Mouse (Mus musculus) kidney, adult 9 months (tissue): Measurements from ENCODE around the gene Anp32b.

Source experiments
- DNase-seq: peaks from one replicate; pipeline ENCODE4 v3.0.0; 2022

The Anp32b gene

DNA sequence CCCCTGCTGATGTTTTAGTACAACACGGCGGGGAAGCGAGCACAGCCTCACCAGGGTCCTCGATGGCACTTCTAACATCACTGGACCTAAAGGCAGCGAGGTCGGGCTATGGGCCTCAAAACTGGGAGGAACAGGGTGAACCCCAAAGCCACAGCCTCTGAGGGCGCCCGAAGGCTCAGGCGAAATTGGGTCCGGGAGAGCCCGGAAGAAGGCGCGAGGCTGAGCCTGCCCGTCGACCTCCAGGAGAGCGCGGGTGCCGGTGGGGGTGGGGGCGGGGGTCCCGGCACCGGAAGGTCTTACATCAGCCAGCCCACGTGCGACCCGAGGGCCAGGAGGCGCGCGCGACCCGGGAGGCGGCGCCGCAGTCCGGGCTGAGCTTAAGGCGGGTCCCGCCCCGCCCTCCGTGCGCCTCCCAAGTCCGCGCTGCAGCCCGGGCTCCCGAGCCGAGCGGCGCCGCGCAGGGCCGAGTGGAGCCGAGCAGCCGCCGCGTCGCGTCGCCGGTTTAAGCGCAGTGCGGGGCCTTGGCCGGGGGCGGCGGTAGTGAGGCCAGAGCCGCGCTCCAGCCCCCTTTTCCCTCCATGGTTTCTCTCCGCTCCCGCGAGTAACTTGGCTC, at the start of gene Anp32b:
TSS of gene Anp32b (plus strand) at position 384 of the 613 bp plus-strand sequence.
- peak; percentile 91 for DNase-seq

DNA sequence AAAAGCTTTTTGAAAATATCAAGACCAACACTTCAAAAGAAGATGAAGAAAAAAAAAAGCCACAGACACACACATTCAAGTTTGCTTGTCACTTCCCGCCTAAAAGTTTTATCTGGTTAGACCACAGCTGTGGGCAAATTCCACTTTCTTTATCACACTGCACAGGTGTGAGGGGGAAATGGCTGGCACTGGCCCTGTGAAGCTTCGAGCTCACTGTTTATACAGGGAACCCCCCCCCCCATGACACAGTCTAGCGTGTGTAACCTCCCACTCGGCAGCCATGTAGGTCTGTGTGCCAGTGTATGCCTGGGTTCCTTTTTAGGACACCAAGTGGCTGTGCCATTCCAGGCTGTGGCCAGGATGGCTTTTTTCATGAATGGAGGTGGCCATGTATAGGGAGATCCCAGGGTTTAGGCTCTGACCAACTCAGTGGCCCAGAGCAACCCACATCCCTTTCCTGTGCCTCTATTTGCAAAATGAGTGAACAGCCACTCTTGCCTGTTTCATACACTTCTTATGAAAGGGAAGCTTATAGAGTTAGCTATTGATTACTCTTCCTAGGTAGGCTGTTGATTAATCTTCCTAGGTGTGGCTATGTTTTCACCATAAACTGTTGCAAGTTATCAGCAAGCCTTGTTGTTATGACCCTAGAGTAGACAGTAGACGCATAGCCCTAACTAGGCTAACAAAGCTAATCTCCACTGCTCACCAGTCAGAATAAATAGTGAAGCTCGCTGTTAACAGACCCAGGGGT, 46.5 kb upstream of the Anp32b start:
- no peak for DNase-seq

DNA sequence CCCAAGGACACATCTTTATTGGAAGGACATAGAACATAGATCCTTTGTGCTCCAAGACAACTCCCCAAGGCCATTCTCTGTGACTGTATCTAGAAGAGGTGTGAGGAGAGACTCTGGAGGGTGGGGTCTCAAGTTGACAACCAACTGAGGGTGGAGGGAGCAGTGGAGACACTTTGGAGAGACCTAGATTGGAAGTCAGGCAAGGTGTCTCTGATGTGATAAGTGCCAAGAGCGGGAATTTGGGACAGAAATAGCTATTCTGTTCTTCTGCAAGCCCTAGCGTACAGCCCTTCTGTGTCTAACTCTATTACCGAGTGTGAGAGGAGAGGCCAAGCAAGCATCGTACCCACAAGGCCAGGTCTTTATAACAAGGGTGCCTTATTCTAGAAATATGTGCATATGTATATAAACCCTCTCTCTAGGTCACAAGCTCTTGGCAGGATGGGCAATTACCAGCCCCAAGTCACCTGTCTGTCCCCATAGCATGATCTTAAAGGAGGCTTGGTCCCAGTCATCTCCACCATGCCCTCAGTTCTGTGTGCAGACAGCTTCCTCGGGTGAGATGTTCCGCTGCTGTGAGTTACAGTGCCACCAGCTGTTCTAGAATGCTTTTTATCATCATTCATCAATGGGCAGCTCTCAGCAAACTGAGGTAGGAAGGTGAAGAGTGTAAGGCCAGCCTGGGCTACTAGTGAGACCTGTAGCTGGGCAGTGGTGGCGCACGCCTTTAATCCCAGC, 43.6 kb upstream of the Anp32b start:
- no peak for DNase-seq

DNA sequence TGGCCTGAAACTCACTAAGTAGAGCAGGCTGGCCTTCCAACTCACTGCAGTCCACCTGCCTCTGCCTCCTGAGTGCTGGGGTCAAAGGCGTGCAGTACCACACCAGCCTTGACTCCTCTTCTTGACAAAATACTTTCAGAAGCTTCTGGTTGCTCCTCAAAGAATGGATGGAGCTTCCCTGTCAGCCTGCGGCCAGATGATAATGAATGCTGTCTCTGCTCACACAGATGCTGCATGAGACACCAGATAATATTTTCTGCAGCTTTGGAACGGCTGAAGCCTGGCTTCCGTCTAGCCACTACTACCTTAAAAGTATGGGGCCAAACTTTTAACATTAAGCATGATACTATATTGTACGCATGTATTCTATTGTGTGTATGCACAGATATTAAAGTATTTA, 40.0 kb upstream of the Anp32b start:
- DNase-seq: no peak

DNA sequence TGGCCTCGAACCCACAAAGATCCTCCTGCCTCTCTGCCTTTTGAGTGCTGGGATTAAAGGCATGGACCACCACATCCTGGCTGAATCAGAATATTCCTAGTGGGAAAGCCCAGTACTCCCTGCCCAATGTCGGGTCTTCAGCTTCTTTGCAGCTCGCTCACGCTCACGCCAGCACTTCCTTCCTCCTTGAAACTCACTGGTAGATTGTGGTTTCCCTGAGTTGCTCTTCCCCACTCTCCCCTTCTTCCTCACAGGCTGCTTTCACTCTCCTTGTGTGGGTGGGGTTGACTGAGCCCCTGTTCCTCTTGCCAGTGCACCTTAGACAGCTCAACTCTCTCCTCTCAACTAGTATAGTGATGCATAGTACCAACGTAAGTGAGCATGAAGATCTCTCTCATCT, 39.2 kb upstream of the Anp32b start:
- no peak for DNase-seq

DNA sequence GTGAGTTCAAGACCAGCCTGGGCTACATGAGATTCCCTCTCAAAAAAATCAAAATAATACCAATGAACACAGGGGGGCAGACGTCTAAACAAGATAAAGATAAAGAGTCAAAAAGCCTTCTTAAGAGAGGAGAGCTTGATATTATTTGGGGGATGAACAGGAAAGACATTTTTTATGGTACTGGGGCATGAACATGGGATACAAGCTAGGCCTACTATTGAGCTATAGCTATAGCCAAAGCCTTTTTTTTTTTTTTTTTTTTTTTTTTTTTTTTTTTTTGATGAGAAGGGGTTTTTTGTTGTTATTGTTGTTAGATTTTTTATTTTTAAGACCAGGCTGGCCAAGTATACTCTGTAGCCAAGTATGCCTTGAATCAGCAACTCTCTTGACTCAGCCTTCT, 38.6 kb upstream of the Anp32b start:
- no peak for DNase-seq

DNA sequence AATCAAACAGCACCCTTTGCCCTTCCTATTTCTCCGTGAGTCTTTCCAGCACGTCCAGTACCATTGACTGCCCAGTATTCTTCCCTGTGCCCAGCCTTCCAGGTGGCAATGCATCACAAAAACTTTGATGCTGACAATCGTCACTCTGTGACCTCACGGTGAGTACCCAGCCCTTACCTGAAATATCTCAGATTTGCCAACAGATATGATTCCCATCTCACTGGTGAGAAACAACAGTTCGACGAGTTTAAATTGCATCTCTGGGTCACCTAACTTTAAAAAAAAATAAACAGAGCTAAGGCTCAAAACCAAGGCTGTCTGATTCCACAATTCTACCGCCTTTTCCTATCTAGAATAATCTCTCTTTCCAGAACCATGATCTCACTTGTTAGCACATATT, 37.3 kb upstream of the Anp32b start, which contains the start of gene Hemgn:
TSS of gene Hemgn (minus strand) at position 101 of the 400 bp plus-strand sequence.
- no peak for DNase-seq

DNA sequence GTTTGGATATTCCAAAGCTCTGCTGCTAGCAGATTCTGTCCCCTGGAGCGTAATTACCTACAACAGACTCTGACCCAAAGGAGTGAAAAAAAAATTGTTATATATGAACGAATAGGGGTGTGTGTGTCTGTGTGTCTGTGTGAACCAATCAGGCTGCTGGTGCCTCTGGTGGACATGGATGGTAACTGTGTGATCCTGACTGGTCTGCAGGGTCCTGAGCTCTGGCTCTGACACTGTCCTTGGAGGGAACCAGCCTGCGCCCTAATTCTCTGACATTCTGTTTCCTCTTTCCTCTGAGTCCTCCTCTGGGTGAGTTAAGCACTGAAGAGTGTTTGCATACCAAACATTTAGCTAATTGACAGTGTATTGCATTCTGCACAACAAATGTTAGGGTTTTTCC, 33.2 kb upstream of the Anp32b start:
- peak; percentile 30 for DNase-seq

DNA sequence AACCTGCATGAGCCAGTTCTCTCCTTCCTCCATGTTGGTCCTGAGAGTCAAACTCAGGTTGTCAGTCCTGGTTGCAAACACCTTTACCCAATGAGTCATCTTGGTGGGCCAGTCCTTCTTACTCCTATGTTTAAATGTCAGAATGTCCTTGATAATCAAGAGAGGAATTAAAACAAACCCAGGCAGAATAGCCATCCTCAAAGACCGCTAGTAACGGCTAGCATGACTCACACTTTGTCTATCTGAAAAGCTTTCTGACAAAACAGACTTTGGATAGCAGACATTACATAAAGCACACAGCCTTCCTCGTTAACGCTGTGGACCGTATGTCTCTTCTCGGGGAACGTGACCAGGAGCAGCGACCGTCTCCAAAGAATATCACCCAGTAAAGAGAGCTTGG, 31.9 kb upstream of the Anp32b start:
- DNase-seq: no peak

DNA sequence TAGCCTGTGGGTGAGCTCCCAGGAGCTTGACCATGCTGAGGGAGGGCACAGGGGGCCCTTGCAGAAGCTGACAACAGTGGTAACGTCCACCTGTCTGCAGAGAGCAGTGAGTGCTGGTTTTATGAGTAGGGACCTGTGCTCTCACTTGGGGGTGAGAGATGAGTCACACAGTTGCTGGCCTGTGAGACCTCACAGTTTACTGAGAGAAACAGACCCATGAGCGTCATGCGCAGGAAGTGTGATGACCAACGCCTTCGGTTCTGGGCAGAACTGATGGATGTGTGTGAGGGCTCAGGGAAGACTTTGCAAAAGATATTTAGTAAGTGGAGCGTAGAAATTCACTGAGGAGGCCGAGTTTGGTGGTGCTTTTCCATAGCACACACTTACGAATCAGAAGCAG, 28.1 kb upstream of the Anp32b start:
- no peak for DNase-seq

DNA sequence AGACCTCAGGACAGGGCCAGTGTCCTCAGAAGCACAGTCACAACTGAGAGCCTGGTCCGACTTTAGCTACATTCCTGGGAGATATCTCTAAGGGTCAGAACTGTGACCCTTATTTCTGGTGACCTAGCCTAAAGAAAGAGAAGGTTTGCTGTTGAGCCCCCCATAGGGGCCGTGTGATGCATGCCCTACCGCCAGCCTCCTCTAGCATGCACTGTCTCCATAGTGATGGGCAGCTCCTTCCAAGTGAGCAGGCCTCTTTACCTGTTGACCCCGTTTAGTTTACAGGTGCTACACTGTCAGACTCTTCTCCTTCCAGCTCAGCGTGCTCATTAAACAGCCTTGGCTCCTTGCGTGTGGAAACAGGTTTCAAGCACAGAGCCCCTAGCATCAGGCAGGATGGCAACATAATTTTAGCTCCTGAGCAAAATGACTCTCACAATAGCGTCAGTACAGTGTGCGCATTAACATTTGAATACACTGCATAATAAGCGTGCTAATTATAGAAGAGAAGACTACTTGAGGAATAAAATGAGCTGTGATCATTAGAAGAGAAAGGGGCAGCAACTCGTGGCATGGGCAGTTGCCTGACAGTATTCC, 21.7 kb upstream of the Anp32b start:
- DNase-seq: no peak

DNA sequence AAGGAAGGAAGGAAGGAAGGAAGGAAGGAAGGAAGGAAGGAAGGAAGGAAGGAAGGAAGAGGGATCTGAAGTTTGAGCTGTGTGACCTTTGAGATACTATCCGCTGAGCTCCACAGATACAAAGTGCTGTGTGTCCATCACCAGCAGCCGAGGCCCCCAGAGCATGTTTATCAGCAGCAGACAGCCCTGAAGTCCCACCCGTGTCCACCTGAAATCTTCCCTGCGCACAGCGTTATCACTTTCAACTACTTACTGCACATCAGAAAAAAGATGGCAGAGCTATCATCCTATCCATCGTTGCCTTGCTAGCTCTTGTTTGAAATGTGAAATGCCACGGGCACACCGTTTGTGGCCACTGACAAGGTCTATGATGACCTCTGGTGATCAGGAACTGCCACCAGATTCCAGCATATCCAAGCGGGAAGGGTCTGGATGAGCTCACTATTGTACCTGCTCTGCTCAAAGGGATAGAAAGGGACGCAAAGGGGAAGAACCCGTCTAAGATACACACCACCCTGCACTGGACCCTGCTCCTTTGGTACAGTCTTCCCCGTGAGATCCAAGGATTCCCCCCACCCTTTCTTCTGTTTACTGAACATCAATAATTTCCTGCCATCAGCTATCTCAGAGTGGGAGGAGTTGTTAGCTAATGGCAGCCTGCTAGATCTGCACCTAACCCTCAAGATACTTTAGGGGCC, 18.2 kb upstream of the Anp32b start:
- no peak for DNase-seq

DNA sequence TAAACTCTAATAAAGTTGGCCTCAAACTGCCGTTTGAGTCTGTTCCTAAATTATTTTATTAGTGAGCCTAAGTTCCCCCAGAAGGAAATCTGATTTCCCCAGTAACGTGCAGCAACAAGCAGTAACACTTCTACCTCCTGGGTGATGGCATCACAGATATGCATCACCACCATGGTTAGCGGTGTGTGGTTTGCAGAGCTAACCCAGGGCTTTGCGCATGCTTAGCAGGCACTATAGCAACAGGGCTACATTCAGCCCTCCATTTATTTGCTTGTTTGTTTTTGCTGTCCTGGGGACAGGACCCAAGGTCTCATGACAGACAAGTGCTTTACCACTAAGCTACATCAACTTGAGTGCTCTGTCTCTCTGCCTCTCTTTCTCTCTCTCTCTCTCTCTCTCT, 8.2 kb upstream of the Anp32b start:
- no peak for DNase-seq

DNA sequence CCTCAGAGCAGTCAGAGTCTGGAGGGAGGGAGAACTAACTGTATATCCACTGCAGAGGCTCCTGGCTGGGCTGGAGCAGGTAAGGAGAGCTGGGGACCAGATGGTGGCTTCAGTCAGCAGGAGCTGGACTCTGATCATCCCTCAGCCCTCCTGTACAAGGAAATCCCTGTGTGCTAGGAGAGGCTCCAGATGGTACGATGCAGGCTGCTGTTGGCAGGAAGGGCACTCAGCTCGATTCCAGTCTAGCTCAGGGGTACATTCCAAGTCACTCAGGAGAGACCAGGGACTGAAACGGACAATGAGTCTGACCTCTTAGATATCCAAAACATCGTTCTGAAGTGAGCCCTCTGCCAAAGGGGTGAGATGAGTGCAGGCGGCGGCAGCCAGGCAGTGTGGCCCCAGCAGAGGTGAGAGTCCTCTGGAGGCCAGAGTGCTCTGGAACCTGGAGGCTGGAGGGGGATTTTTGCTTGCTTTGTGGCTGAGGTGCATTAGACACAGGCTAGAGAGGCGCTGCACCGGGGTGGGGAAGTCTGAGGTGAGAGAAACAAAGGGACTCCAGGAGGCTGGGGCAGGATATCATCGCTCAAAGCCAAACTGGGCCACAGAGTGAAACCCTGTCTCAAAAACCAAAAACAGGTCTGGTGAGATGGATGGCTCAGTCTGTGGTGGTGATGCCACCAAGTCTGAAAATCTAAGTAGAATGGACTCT, 5.3 kb upstream of the Anp32b start:
- DNase-seq: no peak

DNA sequence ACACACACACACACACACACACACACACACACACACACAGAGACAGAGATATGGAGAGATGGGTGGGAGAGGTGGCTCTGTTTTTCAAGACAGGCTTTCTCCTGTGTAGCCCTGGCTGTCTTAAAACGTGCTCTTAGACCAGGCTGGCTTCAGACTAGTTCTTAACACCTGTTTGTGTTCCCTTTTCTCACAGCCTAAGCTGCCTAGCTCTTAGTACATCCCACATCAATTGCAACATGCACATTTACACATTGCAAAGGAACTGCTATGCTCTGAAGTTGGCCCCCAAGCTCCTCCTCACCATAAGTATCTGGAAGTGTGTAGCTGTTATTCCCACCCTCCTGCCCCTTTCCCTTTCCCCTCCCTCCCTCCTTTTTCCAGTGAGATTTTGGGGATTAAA, 3.2 kb upstream of the Anp32b start:
- DNase-seq: no peak

DNA sequence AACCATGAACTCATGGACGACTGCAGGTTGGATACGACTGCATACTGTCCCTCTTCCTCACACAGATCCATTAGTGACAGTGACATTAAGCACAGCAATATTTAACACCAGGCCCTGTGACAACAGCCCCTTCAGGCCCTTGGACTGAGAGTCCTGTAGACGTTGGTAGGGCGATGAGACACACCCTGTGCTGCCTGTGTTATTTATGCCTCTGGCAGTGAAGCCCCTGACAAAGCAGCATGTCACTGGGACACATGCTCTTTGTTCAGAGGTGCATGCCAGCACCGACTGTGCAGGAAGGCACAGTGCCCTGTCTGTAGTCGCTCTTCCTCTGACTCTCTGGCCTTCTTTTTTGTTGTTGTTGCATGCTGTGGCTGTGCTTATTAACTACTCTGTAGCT, 1.8 kb upstream of the Anp32b start:
- DNase-seq: no peak

DNA sequence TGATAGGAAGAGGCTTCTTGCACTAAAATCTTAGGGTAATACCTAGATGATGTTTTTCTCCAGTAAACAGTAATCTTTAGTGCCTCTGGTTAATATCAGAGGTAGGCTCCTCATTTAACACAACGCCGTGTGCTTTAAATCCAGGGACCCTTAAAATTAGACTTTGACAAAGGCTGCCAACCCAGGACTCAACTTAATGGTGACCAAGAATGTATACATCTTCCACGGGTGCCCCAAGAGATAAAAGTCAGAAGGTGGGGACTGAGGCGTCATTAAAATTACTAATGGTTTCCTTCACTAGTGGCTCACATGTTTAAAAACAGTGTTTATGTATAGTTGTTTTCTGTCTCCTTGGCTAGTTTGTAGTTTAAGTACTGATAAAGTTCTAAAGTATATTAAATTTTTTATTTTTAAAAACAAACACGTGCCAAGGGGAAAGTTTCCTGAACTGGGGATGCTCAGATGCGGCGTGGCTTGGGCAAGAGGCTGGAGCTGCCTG, 633 bp upstream of the Anp32b start:
- no peak for DNase-seq

DNA sequence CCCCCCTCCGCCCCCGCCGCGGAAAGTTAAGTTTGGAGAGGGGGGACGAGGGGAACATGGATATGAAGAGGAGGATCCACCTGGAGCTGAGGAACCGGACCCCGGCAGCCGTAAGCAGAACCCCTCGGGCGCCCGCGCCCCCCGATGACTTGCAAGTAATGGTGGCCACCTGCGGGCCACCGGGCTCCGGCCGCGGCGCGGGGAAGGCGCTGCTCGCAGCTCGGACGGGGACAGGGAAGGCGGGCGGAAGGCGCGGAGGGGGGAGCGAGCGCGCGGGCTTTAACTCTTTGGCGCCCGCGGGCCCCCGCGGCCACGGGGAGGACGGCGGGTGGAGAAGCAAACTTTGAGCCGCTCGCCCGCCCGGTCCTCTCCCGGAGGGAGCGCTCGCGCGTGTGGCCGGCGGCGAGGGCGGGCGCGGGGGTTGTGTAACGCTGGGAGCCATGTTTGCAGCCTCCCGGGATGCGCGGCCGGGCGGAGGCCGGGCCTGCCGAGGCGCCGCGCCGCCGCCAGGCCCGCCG, 597 bp downstream of the Anp32b start:
- peak; percentile 72 for DNase-seq

DNA sequence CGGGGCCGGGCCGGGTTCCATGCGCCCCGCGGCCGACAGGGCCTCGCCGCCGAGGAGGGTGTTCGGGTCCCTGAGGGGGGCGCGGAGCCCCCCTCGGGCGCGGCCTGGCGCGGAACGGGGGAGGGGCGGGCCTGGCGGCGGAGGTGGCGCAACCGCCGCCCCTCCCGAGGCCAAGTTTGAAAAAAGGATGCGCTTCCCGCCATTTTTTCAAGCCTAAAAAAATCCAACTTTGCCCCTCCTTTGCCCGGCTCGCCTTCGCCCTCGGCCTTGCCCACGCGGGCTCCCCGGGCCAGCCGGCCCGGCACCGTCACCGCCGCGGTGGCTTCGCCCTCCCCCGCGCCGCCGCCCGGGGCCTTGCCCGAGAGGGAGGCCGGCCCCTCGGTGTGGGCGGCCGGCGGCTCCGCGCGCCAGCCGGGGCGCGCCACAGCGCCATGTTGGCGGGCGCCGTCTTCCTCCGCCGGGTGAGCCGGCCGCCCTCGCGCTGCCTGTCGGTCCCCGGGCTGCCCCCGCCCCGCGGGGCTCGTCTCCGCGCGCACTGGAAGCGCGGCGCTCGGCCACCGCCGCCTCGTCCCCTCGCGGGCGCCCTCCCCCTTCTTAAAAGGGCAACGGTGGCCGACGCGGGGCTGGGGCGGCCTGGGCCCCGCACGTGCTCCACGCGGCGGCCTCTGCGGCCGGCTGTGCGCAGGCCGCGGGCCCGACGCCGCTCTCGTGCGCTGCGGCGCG, 1.2 kb downstream of the Anp32b start:
- DNase-seq: peak; percentile 73

DNA sequence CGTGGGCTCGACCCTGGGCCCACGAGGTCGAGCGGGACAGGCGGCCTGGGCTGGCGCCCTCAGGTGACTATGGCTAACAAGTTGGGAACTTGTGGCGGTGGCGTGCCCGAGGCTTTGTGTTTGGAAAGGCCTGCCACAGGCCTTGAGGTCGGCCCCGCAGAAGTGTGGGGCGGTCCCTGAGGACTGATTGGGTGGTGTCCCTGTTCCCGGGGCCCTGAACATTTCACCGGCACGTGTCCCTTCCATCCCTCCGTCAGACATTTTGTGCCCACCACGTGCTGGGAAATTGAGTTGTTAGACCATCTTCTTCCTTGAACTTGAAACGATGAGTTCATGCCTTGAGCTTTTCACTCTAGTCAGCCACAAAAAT, 1.8 kb downstream of the Anp32b start:
- DNase-seq: peak; percentile 59
